Comparison of ENCODE assay signal across 9 mouse cellular contexts in genomic region chr4:139574799-139575672, GRCm38 (mm10). TPM values are rescaled to one million over a fixed set of nuclear protein-coding genes. Genes with fewer than 3 reads are reported as not detected.
DNase-seq lines count a peak whose midpoint lies in the region; ATAC-seq and TF ChIP-seq lines count a peak whose summit lies in the region.
"Had no signal": no experiment of that assay in that cellular context is flagged by ENCODE, and none has a peak within 500 bp of the region (broad histone marks: within the 10 kb centered on the region; RNA-seq: fewer than 3 reads in every experiment).

No protein-coding gene starts in this region.

- no peak for TF ChIP-seq POLR2A in testis, adult 2 months (IDR thresholded peaks at IDR 0.05; ENCODE audit: control insufficient read depth, low read depth, low read length)

- H3K9me3 ChIP-seq in erythroblast, embryonic 14.5 days (ENCODE audit: control insufficient read depth, low read length), result peaks cover 16% of the 10 kb centered on the region
- H3K9me3 ChIP-seq in forebrain, embryonic 10.5 days, result no peaks in the 10 kb centered on the region
- no peaks in the 10 kb centered on the region for H3K9me3 ChIP-seq in hindbrain, embryonic 16.5 days (ENCODE audit: control insufficient read depth, low read length)
- H3K9me3 ChIP-seq in limb, embryonic 12.5 days, result no peaks in the 10 kb centered on the region
- H3K9me3 ChIP-seq in midbrain, embryonic 16.5 days (replicated peaks; ENCODE audit: control insufficient read depth, low read length, poor library complexity, severe bottlenecking), result no peaks in the 10 kb centered on the region

- peaks cover 72% of the 10 kb centered on the region for H3K27me3 ChIP-seq in erythroblast, embryonic 14.5 days (ENCODE audit: control insufficient read depth)
- peaks cover 44% of the 10 kb centered on the region for H3K27me3 ChIP-seq in forebrain, embryonic 10.5 days (ENCODE audit: poor library complexity, severe bottlenecking)
- H3K27me3 ChIP-seq in hindbrain, embryonic 16.5 days (replicated peaks; ENCODE audit: control insufficient read depth, insufficient read depth, low read length), result no peaks in the 10 kb centered on the region
- no peaks in the 10 kb centered on the region; the same call in 1 of the 2 replicates for H3K27me3 ChIP-seq in limb, embryonic 12.5 days
- no peaks in the 10 kb centered on the region for H3K27me3 ChIP-seq in midbrain, embryonic 16.5 days (ENCODE audit: control insufficient read depth, insufficient read depth, low read depth, low read length)
- H3K27me3 ChIP-seq in testis, adult 2 months (ENCODE audit: control insufficient read depth, insufficient read depth, low read length), result no peaks in the 10 kb centered on the region

- under 1% methylated on average over 111 of the region's 111 CpGs for WGBS in forebrain, embryonic 10.5 days
- whole genome bisulfite sequencing in hindbrain, embryonic 16.5 days, result under 1% methylated on average over 93 of the region's 111 CpGs
- WGBS in limb, embryonic 12.5 days, result under 1% methylated on average over 111 of the region's 111 CpGs
- WGBS in midbrain, embryonic 16.5 days, result under 1% methylated on average over 88 of the region's 111 CpGs

- DNase-seq in adipocyte (ENCODE audit: low spot score), result peak; percentile 22
- peak; percentile 70 for DNase-seq in forebrain, embryonic 10.5 days (ENCODE audit: extremely low spot score, low spot score)

- peak overlapping the region; percentile 86 for H3K27ac ChIP-seq in forebrain, embryonic 10.5 days
- H3K27ac ChIP-seq in hindbrain, embryonic 16.5 days (ENCODE audit: low read depth, low read length), result peak overlapping the region; percentile 93
- H3K27ac ChIP-seq in limb, embryonic 12.5 days, result peak overlapping the region; percentile 88
- H3K27ac ChIP-seq in midbrain, embryonic 16.5 days (ENCODE audit: low read length), result peak overlapping the region; percentile 89
- no peak overlapping the region for H3K27ac ChIP-seq in testis, adult 2 months (ENCODE audit: control insufficient read depth, insufficient read depth, low read depth, low read length)

- peak overlapping the region; percentile 83 for H3K4me2 ChIP-seq in hindbrain, embryonic 16.5 days (ENCODE audit: low read length)
- H3K4me2 ChIP-seq in limb, embryonic 12.5 days, result peak overlapping the region; percentile 97
- H3K4me2 ChIP-seq in midbrain, embryonic 16.5 days (ENCODE audit: low read length), result peak overlapping the region; percentile 69

- H3K36me3 ChIP-seq in erythroblast, embryonic 14.5 days (ENCODE audit: control insufficient read depth), result no peaks in the 10 kb centered on the region
- no peaks in the 10 kb centered on the region for H3K36me3 ChIP-seq in forebrain, embryonic 10.5 days (replicated peaks)
- no peaks in the 10 kb centered on the region; the same call in 1 of the 2 replicates for H3K36me3 ChIP-seq in hindbrain, embryonic 16.5 days (ENCODE audit: control insufficient read depth, insufficient read depth, low read length)
- H3K36me3 ChIP-seq in limb, embryonic 12.5 days, result no peaks in the 10 kb centered on the region
- H3K36me3 ChIP-seq in midbrain, embryonic 16.5 days (ENCODE audit: control insufficient read depth, insufficient read depth, low read length), result no peaks in the 10 kb centered on the region
- no peaks in the 10 kb centered on the region for H3K36me3 ChIP-seq in testis, adult 2 months (ENCODE audit: control insufficient read depth, insufficient read depth, low read length)

- ATAC-seq in erythroblast, adult 5-6 weeks (replicated peaks; ENCODE audit: low FRiP score, poor library complexity, severe bottlenecking), result no peak
- peak; percentile 9 for ATAC-seq in hindbrain, embryonic 16.5 days
- peak; percentile 50 for ATAC-seq in limb, embryonic 12.5 days (ENCODE audit: insufficient number of reproducible peaks, insufficient read depth, low FRiP score, low TSS enrichment, low read depth)
- ATAC-seq in midbrain, embryonic 16.5 days, result peak; percentile 68

- peaks cover 19% of the 10 kb centered on the region for H3K4me1 ChIP-seq in erythroblast, embryonic 14.5 days (ENCODE audit: control insufficient read depth)
- H3K4me1 ChIP-seq in forebrain, embryonic 10.5 days, result peaks cover 59% of the 10 kb centered on the region
- H3K4me1 ChIP-seq in hindbrain, embryonic 16.5 days (ENCODE audit: control insufficient read depth, insufficient read depth, low read depth, low read length), result peaks cover 31% of the 10 kb centered on the region
- H3K4me1 ChIP-seq in limb, embryonic 12.5 days (replicated peaks), result peaks cover 46% of the 10 kb centered on the region
- H3K4me1 ChIP-seq in midbrain, embryonic 16.5 days (ENCODE audit: control insufficient read depth, insufficient read depth, low read length), result peaks cover 27% of the 10 kb centered on the region
- H3K4me1 ChIP-seq in testis, adult 2 months (ENCODE audit: control insufficient read depth, insufficient read depth, low read length), result peaks cover 13% of the 10 kb centered on the region

- TF ChIP-seq CTCF in testis, adult 2 months (IDR thresholded peaks at IDR 0.05; ENCODE audit: control insufficient read depth, insufficient read depth, insufficient replicate concordance, low read depth, low read length), result no peak

- peak overlapping the region; percentile 62 for H3K4me3 ChIP-seq in erythroblast, embryonic 14.5 days (replicated peaks)
- H3K4me3 ChIP-seq in forebrain, embryonic 10.5 days, result peak overlapping the region; percentile 71
- H3K4me3 ChIP-seq in hindbrain, embryonic 16.5 days (ENCODE audit: low read length), result peak overlapping the region; percentile 92
- H3K4me3 ChIP-seq in limb, embryonic 12.5 days (replicated peaks), result peak overlapping the region; percentile 83
- H3K4me3 ChIP-seq in midbrain, embryonic 16.5 days (ENCODE audit: low read depth, low read length), result peak overlapping the region; percentile 92
- H3K4me3 ChIP-seq in testis, adult 2 months (ENCODE audit: control insufficient read depth, low read depth, low read length), result peak overlapping the region; percentile 86

- H3K9ac ChIP-seq in hindbrain, embryonic 16.5 days (ENCODE audit: low read depth, low read length), result peak overlapping the region; percentile 79
- peak overlapping the region; percentile 83 for H3K9ac ChIP-seq in limb, embryonic 12.5 days (replicated peaks)
- H3K9ac ChIP-seq in midbrain, embryonic 16.5 days (ENCODE audit: low read depth, low read length), result peak overlapping the region; percentile 91

RNA-seq across cellular contexts. Expression of gene Gm21969, which starts 27.9 kb away (rescaled TPM):
- 0.01 and 0.14 TPM in 2 replicates for polyA plus RNA-seq in erythroblast, embryonic 14.5 days (2012)
- not detected in 2 replicates for total RNA-seq in erythroblast, adult 5-6 weeks (2015; ENCODE audit: low replicate concordance)
- 0.60 TPM in 1 of 2 replicates, not detected in the other for total RNA-seq in erythroblast, adult 5-6 weeks (2017; ENCODE audit: low replicate concordance)
- polyA plus RNA-seq in forebrain, embryonic 10.5 days (2016; fragmentation: Nextera tagmentation; extraction: Ambion mirVana), result not detected in 2 replicates
- not detected in 2 replicates for polyA plus RNA-seq in hindbrain, embryonic 16.5 days (2015; fragmentation: Nextera tagmentation; extraction: Ambion mirVana)
- not detected in 2 replicates for polyA plus RNA-seq in limb, embryonic 12.5 days (2016; fragmentation: Nextera tagmentation; extraction: Ambion mirVana)
- polyA plus RNA-seq in midbrain, embryonic 16.5 days (2015; fragmentation: Nextera tagmentation; extraction: Ambion mirVana), result not detected in 2 replicates
- polyA plus RNA-seq in testis, adult 2 months (2012; rRNA removed), result not detected in 2 replicates
- total RNA-seq: gastrocnemius, postnatal 36 days had no signal

RNA-seq across cellular contexts. Expression of gene Iffo2, which starts 44.7 kb away (rescaled TPM):
- polyA plus RNA-seq in erythroblast, embryonic 14.5 days (2012), result 0.02 TPM in 1 of 2 replicates, not detected in the other
- total RNA-seq in erythroblast, adult 5-6 weeks (2015; ENCODE audit: low replicate concordance), result not detected in 2 replicates
- total RNA-seq in erythroblast, adult 5-6 weeks (2017; ENCODE audit: low replicate concordance), result 0.14 and 1.9 TPM in 2 replicates
- 2.3 and 3.0 TPM in 2 replicates for polyA plus RNA-seq in forebrain, embryonic 10.5 days (2016; fragmentation: Nextera tagmentation; extraction: Ambion mirVana)
- 3.5 and 3.9 TPM in 2 replicates for polyA plus RNA-seq in hindbrain, embryonic 16.5 days (2015; fragmentation: Nextera tagmentation; extraction: Ambion mirVana)
- polyA plus RNA-seq in limb, embryonic 12.5 days (2016; fragmentation: Nextera tagmentation; extraction: Ambion mirVana), result 4.1 and 5.9 TPM in 2 replicates
- polyA plus RNA-seq in midbrain, embryonic 16.5 days (2015; fragmentation: Nextera tagmentation; extraction: Ambion mirVana), result 3.5 and 3.8 TPM in 2 replicates
- 1.2 TPM in 2 replicates for polyA plus RNA-seq in testis, adult 2 months (2012; rRNA removed)

RNA-seq across cellular contexts. Expression of gene Aldh4a1, which starts 47.6 kb away (rescaled TPM):
- 0.75 and 0.77 TPM in 2 replicates for polyA plus RNA-seq in erythroblast, embryonic 14.5 days (2012)
- 1.3 TPM in 2 replicates for total RNA-seq in erythroblast, adult 5-6 weeks (2015; ENCODE audit: low replicate concordance)
- total RNA-seq in erythroblast, adult 5-6 weeks (2017; ENCODE audit: low replicate concordance), result 2.0 and 3.8 TPM in 2 replicates
- polyA plus RNA-seq in forebrain, embryonic 10.5 days (2016; fragmentation: Nextera tagmentation; extraction: Ambion mirVana), result 22.7 and 22.8 TPM in 2 replicates
- 31.9 and 35.4 TPM in 2 replicates for polyA plus RNA-seq in hindbrain, embryonic 16.5 days (2015; fragmentation: Nextera tagmentation; extraction: Ambion mirVana)
- polyA plus RNA-seq in limb, embryonic 12.5 days (2016; fragmentation: Nextera tagmentation; extraction: Ambion mirVana), result 24.3 and 25.3 TPM in 2 replicates
- polyA plus RNA-seq in midbrain, embryonic 16.5 days (2015; fragmentation: Nextera tagmentation; extraction: Ambion mirVana), result 23.5 and 27.0 TPM in 2 replicates
- 7.0 and 7.2 TPM in 2 replicates for polyA plus RNA-seq in testis, adult 2 months (2012; rRNA removed)
